Mouse (Mus musculus) stomach, postnatal 0 days (tissue): Measurements from ENCODE around the gene Rpl28. TPM values are rescaled to one million over a fixed set of nuclear protein-coding genes. Genes with fewer than 3 reads are reported as not detected.

Source experiments
- ATAC-seq: fragments of 200-750 bp; cut with Nextera tagmentation; 2 replicates; pipeline ENCODE4 v1.8.0; 2017; ENCODE audit not compliant: low FRiP score, low TSS enrichment
- DNase-seq: peaks from one replicate; pipeline ENCODE4 v3.0.0-alpha.2; 2016; ENCODE audit warnings: low spot score
- H3K27ac ChIP-seq: fragments of 300-500 bp; sonication (generic); replicated peaks from 2 replicates; pipeline ENCODE4 v1.5.1; 2014; ENCODE audit warnings: mild to moderate bottlenecking, control low read depth
- H3K27me3 ChIP-seq: fragments of 300-500 bp; sonication (generic); 2 replicates; pipeline ENCODE4 v1.6.1; 2014; ENCODE audit warnings: low read length; ENCODE audit not compliant: control insufficient read depth, insufficient read depth
- H3K36me3 ChIP-seq: fragments of 300-500 bp; sonication (generic); 2 replicates; pipeline ENCODE4 v1.6.1; 2014; ENCODE audit warnings: low read length, mixed read lengths; ENCODE audit not compliant: control insufficient read depth, insufficient read depth
- H3K4me1 ChIP-seq: fragments of 300-500 bp; sonication (generic); replicated peaks from 2 replicates; pipeline ENCODE4 v1.6.1; 2014; ENCODE audit warnings: antibody characterized with exemption; ENCODE audit not compliant: control insufficient read depth, insufficient read depth
- H3K4me2 ChIP-seq: fragments of 300-500 bp; sonication (generic); replicated peaks from 2 replicates; pipeline ENCODE4 v1.6.1; 2014; ENCODE audit warnings: low read depth, mild to moderate bottlenecking, control low read depth, moderate library complexity
- H3K4me3 ChIP-seq: fragments of 300-500 bp; sonication (generic); 2 replicates; pipeline ENCODE4 v1.5.1; 2014; ENCODE audit warnings: low read depth, low read length, control low read depth
- H3K9ac ChIP-seq: fragments of 300-500 bp; sonication (generic); 2 replicates; pipeline ENCODE4 v1.6.1; 2014; ENCODE audit warnings: mild to moderate bottlenecking, low read length, control low read depth, mixed read lengths
- H3K9me3 ChIP-seq: fragments of 300-500 bp; sonication (generic); 2 replicates; pipeline ENCODE4 v1.6.1; 2016; ENCODE audit warnings: low read length; ENCODE audit not compliant: control insufficient read depth
- CTCF ChIP-seq: IDR thresholded peaks from 2 replicates; pipeline ENCODE4 v1.5.1; 2016; ENCODE audit warnings: antibody characterized with exemption, low read depth, mild to moderate bottlenecking, moderate library complexity
- EP300 ChIP-seq: optimal IDR thresholded peaks from 2 replicates; pipeline ENCODE3; 2016; ENCODE audit warnings: antibody characterized with exemption
- WGBS: fragments of 180-500 bp; shearing (Covaris S2); extraction: QIAGEN DNeasy Blood & Tissue Kit; methylation state at CpG from one replicate; pipeline ENCODE4 v1.1.7; 2014; 5-methylcytosine and 5-hydroxymethylcytosine counted together
- polyA plus RNA-seq: library from polyadenylated mRNA; unstranded; fragments of >200 nt; fragmentation: Nextera tagmentation; extraction: Ambion mirVana; gene quantifications from 2 replicates; pipeline ENCODE4 v1.2.1, GENCODE M21; 2015

The Rpl28 gene
- polyA plus RNA-seq, 1 experiment from 2014 or later: 359 TPM

DNA sequence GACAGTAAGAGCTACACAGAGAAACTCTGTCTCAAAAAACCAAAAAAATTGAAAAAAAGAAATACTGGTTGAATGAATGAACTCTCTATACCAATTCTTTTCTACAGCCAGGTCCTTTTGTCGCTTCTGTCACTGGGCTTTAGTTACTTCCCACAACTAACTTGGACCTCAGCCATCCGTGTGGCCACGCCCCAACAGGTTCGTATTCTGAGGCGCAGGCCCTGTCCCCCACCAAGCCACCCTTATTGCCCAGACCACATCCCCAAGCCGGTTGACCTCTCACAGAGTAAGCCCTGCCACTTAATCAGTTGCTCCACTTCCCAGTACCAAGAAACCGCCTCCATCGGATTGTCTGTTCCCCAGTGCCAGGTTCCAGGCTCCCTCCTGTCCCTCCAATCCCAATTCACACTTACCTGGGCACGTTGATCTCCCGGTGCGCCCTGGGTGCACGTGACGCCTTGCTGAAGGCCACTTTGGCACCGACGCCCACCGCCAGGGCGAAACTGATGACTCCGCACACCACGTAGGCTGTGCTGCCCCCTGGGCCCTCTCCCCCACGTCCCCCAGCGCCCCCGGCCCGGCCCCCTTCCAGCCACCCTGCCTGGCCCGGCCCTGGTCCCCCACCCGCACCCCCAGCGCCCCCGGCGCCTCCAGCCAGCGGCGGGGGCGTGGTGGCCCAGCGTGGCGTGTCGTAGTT, 43.1 kb downstream of the Rpl28 start:
- DNase-seq (peak; percentile 26), ATAC-seq (peak; percentile 46)
- Histone ChIP-seq H3K27me3 (no peaks in the 10 kb centered on the region; the same call in 1 of the 2 replicates), H3K4me1 (0 out of 2 replicates have a peak, but pooled peaks cover 3% of the 10 kb centered on the region), H3K9me3 (no peaks in the 10 kb centered on the region), H3K27ac (no peak overlapping the region), H3K4me2 (peak overlapping the region; percentile 87), H3K4me3 (peak overlapping the region; percentile 35), H3K36me3 (no peaks in the 10 kb centered on the region), H3K9ac (peak overlapping the region; percentile 38; the same call in 1 of the 2 replicates)
- no peak for TF ChIP-seq EP300
- WGBS: 6% methylated on average over 32 of the region's 34 CpGs

DNA sequence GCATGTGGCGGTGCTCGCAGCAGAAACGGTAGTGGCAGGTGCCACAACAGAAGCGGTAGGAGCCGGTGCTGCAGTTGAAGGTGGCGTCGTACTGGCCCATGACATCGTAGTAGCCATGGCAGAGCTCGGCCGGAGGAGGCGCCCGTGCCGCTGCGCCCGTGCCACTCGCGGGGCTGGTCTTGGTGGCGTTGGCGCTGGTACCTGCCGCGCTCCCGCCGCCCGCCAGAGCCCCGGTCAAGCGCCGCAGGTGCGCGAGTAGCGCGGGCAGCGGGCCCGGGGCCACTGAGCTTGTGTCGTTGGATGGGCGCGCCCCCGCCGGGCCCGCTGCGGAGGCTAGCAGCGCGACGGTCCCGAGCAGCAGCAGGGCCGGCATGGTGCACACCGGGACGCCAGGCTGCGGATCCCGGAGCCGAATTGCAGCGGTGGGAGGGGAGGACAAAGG, 43.7 kb downstream of the Rpl28 start:
- DNase-seq (peak; percentile 86), ATAC-seq (peak; percentile 94)
- Histone ChIP-seq H3K4me2 (peak overlapping the region; percentile 87), H3K27me3 (no peaks in the 10 kb centered on the region; the same call in 1 of the 2 replicates), H3K36me3 (no peaks in the 10 kb centered on the region), H3K4me1 (0 out of 2 replicates have a peak, but pooled peaks cover 3% of the 10 kb centered on the region), H3K4me3 (peak overlapping the region; percentile 35), H3K9me3 (no peaks in the 10 kb centered on the region), H3K9ac (peak overlapping the region; percentile 41), H3K27ac (no peak overlapping the region)
- under 1% methylated on average over 49 of the region's 51 CpGs for WGBS
- TF ChIP-seq CTCF (peak; percentile 68), EP300 (no peak)

DNA sequence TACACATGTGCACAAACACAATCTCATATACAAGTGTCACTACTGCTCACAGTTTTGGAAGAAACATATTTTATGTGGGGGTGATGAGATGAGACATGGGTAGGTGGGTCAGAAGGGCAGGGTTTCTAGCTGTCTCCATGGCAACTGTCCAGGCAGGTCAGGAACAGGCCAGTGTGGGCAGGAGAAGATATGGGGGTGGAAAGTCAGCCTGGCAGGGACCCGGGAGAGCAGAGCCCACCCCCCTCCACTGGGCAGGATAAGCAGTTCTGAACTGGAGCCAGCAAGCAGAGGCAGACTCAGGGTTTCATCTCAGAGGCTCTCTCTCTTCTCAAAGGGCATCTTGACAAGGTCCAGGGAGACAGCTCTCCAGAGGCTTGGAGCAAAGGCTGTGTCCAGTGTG, 45.0 kb downstream of the Rpl28 start:
- Histone ChIP-seq H3K27ac (no peak overlapping the region), H3K9me3 (no peaks in the 10 kb centered on the region), H3K4me1 (0 out of 2 replicates have a peak, but pooled peaks cover 3% of the 10 kb centered on the region), H3K4me3 (no peak overlapping the region), H3K27me3 (no peaks in the 10 kb centered on the region; the same call in 1 of the 2 replicates), H3K9ac (no peak overlapping the region), H3K4me2 (no peak overlapping the region), H3K36me3 (no peaks in the 10 kb centered on the region)
- TF ChIP-seq CTCF: no peak
- 0% methylated on average over 1 of the region's 1 CpGs for WGBS
- DNase-seq (no peak), ATAC-seq (no peak)

DNA sequence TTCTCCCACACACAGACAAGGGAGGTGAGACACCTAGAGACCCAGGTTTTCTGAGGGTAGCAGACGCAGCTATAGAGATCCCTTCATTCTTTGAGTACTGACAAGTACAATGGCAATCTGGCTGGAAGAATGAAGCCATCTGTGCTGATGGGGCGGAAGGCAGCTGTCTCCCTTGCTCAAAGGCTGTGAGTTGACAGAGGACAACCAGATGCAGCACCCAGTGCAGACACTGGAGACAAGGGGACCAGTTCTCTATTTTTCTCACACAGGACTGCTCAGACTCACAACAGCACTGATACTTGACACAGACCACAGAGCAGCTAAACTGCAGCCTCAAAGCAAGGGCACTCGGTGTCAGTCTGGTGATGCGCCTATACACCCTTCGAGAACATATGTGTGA, 49.4 kb downstream of the Rpl28 start:
- TF ChIP-seq CTCF: no peak
- H3K4me3 ChIP-seq: no peak overlapping the region
- 59% methylated on average over 5 of the region's 5 CpGs for WGBS
- H3K4me2 ChIP-seq: no peak overlapping the region
- no peaks in the 10 kb centered on the region for H3K9me3 ChIP-seq
- H3K9ac ChIP-seq: no peak overlapping the region
- H3K27me3 ChIP-seq: peaks cover 4% of the 10 kb centered on the region; the same call in 1 of the 2 replicates
- ATAC-seq (no peak), DNase-seq (no peak)
- no peaks in the 10 kb centered on the region for H3K36me3 ChIP-seq
- peaks cover 2% of the 10 kb centered on the region; the same call in 1 of the 2 replicates for H3K4me1 ChIP-seq
- H3K27ac ChIP-seq: no peak overlapping the region

DNA sequence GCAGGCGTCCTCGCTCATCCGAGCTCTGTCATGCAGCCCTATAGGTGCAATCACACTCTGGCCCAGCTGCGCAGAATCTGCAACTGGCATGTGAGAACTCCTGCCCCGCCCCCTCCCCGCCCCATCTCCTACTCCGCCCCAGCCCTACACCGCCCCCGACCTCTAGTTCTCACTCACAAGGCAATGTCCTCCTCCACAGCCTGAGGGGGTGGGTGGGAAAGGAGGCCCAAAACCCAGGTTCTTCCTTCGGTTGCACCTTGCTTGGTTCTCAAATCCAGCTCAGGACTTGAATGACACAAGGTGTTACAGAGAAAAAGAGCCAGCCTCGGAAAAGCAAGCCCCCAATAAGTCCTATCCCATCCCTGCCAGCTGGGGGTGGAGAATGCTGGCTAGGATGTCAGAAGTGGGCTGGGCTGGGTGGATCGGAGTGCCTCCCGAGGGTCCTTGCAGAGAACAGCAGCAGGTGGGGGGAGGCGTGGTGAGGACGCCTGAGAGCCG, 50.0 kb downstream of the Rpl28 start:
- TF ChIP-seq CTCF (no peak), EP300 (no peak)
- ATAC-seq (peak; percentile 50; the same call in 1 of the 2 replicates), DNase-seq (peak; percentile 60)
- H3K36me3 ChIP-seq: no peaks in the 10 kb centered on the region
- H3K4me3 ChIP-seq: peak overlapping the region; percentile 20
- peaks cover 4% of the 10 kb centered on the region; the same call in 1 of the 2 replicates for H3K27me3 ChIP-seq
- peak overlapping the region; percentile 40 for H3K4me2 ChIP-seq
- H3K9me3 ChIP-seq: no peaks in the 10 kb centered on the region
- 4% methylated on average over 16 of the region's 16 CpGs for WGBS
- no peak overlapping the region for H3K27ac ChIP-seq
- H3K9ac ChIP-seq: peak overlapping the region; percentile 23; the same call in 1 of the 2 replicates
- peaks cover 2% of the 10 kb centered on the region; the same call in 1 of the 2 replicates for H3K4me1 ChIP-seq
